Mouse (Mus musculus) stomach, embryonic 16.5 days (tissue): ENCODE data around the gene Dock8. TPM values are rescaled to one million over a fixed set of nuclear protein-coding genes. Genes with fewer than 3 reads are reported as not detected.

Source experiments
- ATAC-seq: fragments of 200-750 bp; cut with Nextera tagmentation; 2 replicates; pipeline ENCODE4 v1.8.0; 2017; ENCODE audit warnings: moderate number of reproducible peaks, moderate TSS enrichment; ENCODE audit not compliant: insufficient read depth, low FRiP score
- H3K27ac ChIP-seq: fragments of 300-500 bp; sonication (generic); 2 replicates; pipeline ENCODE4 v1.5.1; 2014; ENCODE audit warnings: low read length
- H3K27me3 ChIP-seq: fragments of 300-500 bp; sonication (generic); 2 replicates; pipeline ENCODE4 v1.6.1; 2014; ENCODE audit warnings: low read length, control low read depth, mixed read lengths; ENCODE audit not compliant: control insufficient read depth, insufficient read depth
- H3K36me3 ChIP-seq: fragments of 300-500 bp; sonication (generic); 2 replicates; pipeline ENCODE4 v1.6.1; 2014; ENCODE audit warnings: low read length; ENCODE audit not compliant: control insufficient read depth, insufficient read depth
- H3K4me1 ChIP-seq: fragments of 300-500 bp; sonication (generic); 2 replicates; pipeline ENCODE4 v1.6.1; 2014; ENCODE audit warnings: low read length, control low read depth, mixed read lengths; ENCODE audit not compliant: control insufficient read depth, insufficient read depth
- H3K4me2 ChIP-seq: fragments of 300-500 bp; sonication (generic); 2 replicates; pipeline ENCODE4 v1.6.1; 2014; ENCODE audit warnings: low read depth, low read length, mixed read lengths
- H3K4me3 ChIP-seq: fragments of 300-500 bp; sonication (generic); replicated peaks from 2 replicates; pipeline ENCODE4 v1.5.1; 2014; ENCODE audit warnings: mild to moderate bottlenecking, low read length
- H3K9ac ChIP-seq: fragments of 300-500 bp; sonication (generic); 2 replicates; pipeline ENCODE4 v1.6.1; 2014; ENCODE audit warnings: low read length
- H3K9me3 ChIP-seq: fragments of 300-500 bp; sonication (generic); replicated peaks from 2 replicates; pipeline ENCODE4 v1.6.1; 2016; ENCODE audit warnings: low read length, control low read depth; ENCODE audit not compliant: control insufficient read depth
- WGBS: fragments of 180-500 bp; shearing (Covaris S2); extraction: QIAGEN DNeasy Blood & Tissue Kit; methylation state at CpG from one replicate; pipeline ENCODE4 v1.1.7; 2014; 5-methylcytosine and 5-hydroxymethylcytosine counted together
- polyA plus RNA-seq: library from polyadenylated mRNA; unstranded; fragments of >200 nt; fragmentation: Nextera tagmentation; extraction: Ambion mirVana; gene quantifications from 2 replicates; pipeline ENCODE4 v1.2.1, GENCODE M21; 2015

Gene Dock8
- polyA plus RNA-seq, 1 experiment from 2014 or later: 9.0 TPM

GRCm38 (mm10) chr19:25060375-25060774 is 61.0 kb downstream of the Dock8 start:
- 0 out of 2 replicates have a peak, but pooled peaks have one; percentile 47 for ATAC-seq
- Histone ChIP-seq H3K27ac (peak overlapping the region; percentile 53), H3K36me3 (no peaks in the 10 kb centered on the region), H3K4me3 (peak overlapping the region; percentile 16; the same call in 1 of the 2 replicates), H3K9me3 (no peaks in the 10 kb centered on the region), H3K4me1 (0 out of 2 replicates have a peak, but pooled peaks cover 3% of the 10 kb centered on the region), H3K9ac (peak overlapping the region; percentile 4; the same call in 1 of the 2 replicates), H3K27me3 (no peaks in the 10 kb centered on the region), H3K4me2 (peak overlapping the region; percentile 42)
- WGBS: 26% methylated on average over 9 of the region's 9 CpGs

- H3K4me3 ChIP-seq: no peak overlapping the region
- H3K4me2 ChIP-seq: no peak overlapping the region
- no peaks in the 10 kb centered on the region for H3K9me3 ChIP-seq
- H3K36me3 ChIP-seq: no peaks in the 10 kb centered on the region
- no peaks in the 10 kb centered on the region for H3K27me3 ChIP-seq
- H3K4me1 ChIP-seq: 0 out of 2 replicates have a peak, but pooled peaks cover 3% of the 10 kb centered on the region
- H3K27ac ChIP-seq: no peak overlapping the region
- WGBS: 83% methylated on average over 9 of the region's 9 CpGs
- no peak for ATAC-seq
- H3K9ac ChIP-seq: no peak overlapping the region
These were observed 63.0 kb downstream of the Dock8 start for GRCm38 (mm10) chr19:25062188-25062856.

DNA sequence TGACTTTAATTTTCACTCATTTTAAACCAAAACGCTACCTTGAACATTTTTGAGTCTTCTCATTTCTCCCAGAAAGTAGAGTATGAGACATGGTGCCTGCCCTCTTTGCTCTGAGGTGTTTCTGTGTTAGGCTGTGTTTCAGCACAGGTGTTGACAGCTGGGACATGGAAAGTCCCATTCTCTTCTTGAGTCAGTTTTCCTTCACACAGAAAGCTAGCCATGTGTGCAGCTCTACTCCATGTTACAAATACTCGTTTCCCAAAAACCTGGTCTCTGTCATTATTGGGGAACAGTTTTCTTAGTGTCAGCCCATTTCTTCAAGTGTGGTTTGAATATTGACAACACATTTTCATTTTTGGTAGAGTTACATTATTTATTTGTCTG is 63.5 kb downstream of the Dock8 start:
- Histone ChIP-seq H3K36me3 (no peaks in the 10 kb centered on the region), H3K27ac (no peak overlapping the region), H3K4me1 (0 out of 2 replicates have a peak, but pooled peaks cover 3% of the 10 kb centered on the region), H3K4me2 (no peak overlapping the region), H3K9me3 (no peaks in the 10 kb centered on the region), H3K27me3 (no peaks in the 10 kb centered on the region), H3K9ac (no peak overlapping the region), H3K4me3 (no peak overlapping the region)
- 81% methylated on average over 2 of the region's 2 CpGs for WGBS
- no peak for ATAC-seq

- H3K4me2 ChIP-seq: no peak overlapping the region
- H3K4me1 ChIP-seq: no peaks in the 10 kb centered on the region
- H3K9me3 ChIP-seq: no peaks in the 10 kb centered on the region
- no peak overlapping the region for H3K9ac ChIP-seq
- no peak overlapping the region for H3K4me3 ChIP-seq
- H3K27me3 ChIP-seq: no peaks in the 10 kb centered on the region
- no peaks in the 10 kb centered on the region for H3K36me3 ChIP-seq
- no peak for ATAC-seq
- no peak overlapping the region for H3K27ac ChIP-seq
- 56% methylated on average over 9 of the region's 9 CpGs for WGBS
These were observed 66.9 kb downstream of the Dock8 start for GRCm38 (mm10) chr19:25066229-25066628.

- no peaks in the 10 kb centered on the region for H3K4me1 ChIP-seq
- H3K4me2 ChIP-seq: no peak overlapping the region
- no peak for ATAC-seq
- H3K36me3 ChIP-seq: no peaks in the 10 kb centered on the region
- no peaks in the 10 kb centered on the region for H3K9me3 ChIP-seq
- no peak overlapping the region for H3K9ac ChIP-seq
- H3K4me3 ChIP-seq: no peak overlapping the region
- WGBS: 55% methylated on average over 8 of the region's 8 CpGs
- no peaks in the 10 kb centered on the region for H3K27me3 ChIP-seq
- no peak overlapping the region for H3K27ac ChIP-seq
These were observed 69.2 kb downstream of the Dock8 start for GRCm38 (mm10) chr19:25068518-25068917.

DNA sequence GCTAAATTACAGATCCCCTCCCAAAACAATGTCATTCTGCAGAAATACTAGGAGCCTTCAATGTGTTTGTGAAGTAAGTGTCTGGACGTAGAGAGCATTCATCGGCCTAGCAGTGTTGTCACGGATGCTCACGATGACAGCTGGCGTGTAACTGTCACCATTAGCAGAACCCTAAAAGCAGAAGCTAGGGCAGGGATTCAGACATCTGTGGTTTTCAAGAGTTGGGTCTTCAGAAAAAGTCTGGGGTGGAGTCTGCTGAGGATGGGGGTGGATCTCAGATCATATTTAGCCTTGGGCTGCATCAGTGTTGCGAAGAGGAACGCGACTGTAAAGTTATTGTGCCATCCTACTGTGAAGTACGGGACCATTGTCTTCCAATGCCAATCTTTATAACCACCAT is 73.2 kb downstream of the Dock8 start:
- Histone ChIP-seq H3K9me3 (no peaks in the 10 kb centered on the region), H3K4me3 (no peak overlapping the region), H3K36me3 (no peaks in the 10 kb centered on the region), H3K27me3 (no peaks in the 10 kb centered on the region), H3K27ac (no peak overlapping the region), H3K9ac (no peak overlapping the region), H3K4me2 (no peak overlapping the region), H3K4me1 (no peaks in the 10 kb centered on the region)
- no peak for ATAC-seq
- 85% methylated on average over 9 of the region's 9 CpGs for WGBS

- Histone ChIP-seq H3K9ac (no peak overlapping the region), H3K27ac (no peak overlapping the region), H3K36me3 (no peaks in the 10 kb centered on the region), H3K4me1 (no peaks in the 10 kb centered on the region), H3K9me3 (no peaks in the 10 kb centered on the region), H3K27me3 (no peaks in the 10 kb centered on the region), H3K4me3 (no peak overlapping the region), H3K4me2 (no peak overlapping the region)
- WGBS: 68% methylated on average over 6 of the region's 6 CpGs
- no peak for ATAC-seq
These were observed 75.4 kb downstream of the Dock8 start for GRCm38 (mm10) chr19:25074741-25075140.

DNA sequence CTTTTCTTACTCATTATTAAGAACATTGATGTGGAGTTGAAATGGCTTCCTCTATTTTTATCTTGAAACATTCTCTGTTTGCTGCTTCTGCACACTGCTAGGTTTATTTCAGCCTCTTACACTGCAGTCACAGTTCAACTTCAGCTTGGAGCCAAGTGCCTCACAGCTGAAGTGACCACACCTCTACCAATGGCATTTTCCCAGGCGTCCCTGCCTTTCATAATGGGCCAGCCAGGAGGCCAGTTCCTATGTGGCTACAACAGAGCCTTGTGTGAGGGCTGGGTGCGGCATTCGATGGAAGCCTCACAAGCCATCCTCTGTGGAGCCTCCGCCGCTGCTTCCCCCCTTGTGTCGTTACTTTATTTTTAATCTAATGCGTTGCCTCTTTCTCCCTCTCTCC is 78.3 kb downstream of the Dock8 start:
- 79% methylated on average over 7 of the region's 7 CpGs for WGBS
- Histone ChIP-seq H3K27ac (peak overlapping the region; percentile 20; the same call in 1 of the 2 replicates), H3K9ac (no peak overlapping the region), H3K9me3 (no peaks in the 10 kb centered on the region), H3K4me2 (no peak overlapping the region), H3K4me3 (no peak overlapping the region), H3K36me3 (no peaks in the 10 kb centered on the region), H3K4me1 (no peaks in the 10 kb centered on the region), H3K27me3 (no peaks in the 10 kb centered on the region)
- no peak for ATAC-seq

DNA sequence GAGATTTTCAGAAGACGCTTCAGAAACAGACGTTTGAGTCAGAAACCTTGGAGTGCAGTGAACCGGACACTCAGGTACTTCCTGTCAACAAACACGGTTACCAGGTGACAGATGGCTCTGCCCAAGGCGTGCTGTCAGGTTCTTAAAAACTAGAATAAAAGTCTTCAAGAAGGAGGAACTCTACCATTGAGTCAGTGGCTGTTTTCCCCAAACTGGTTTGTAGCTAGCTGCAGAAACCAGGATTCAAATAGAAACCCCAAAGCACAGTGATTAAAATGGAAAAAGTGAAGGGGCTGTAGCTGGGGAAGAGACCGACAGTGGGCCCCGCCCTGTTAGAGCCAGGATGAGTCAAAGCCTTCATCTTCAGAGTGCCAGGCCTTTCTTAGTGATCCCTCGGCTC is 78.8 kb downstream of the Dock8 start:
- 61% methylated on average over 8 of the region's 8 CpGs for WGBS

More for the DNA sequence above, 78.8 kb downstream of the Dock8 start:
- no peak for ATAC-seq
- Histone ChIP-seq H3K27ac (no peak overlapping the region), H3K9ac (no peak overlapping the region), H3K4me1 (no peaks in the 10 kb centered on the region), H3K36me3 (no peaks in the 10 kb centered on the region), H3K9me3 (no peaks in the 10 kb centered on the region), H3K4me2 (no peak overlapping the region), H3K4me3 (no peak overlapping the region), H3K27me3 (no peaks in the 10 kb centered on the region)
